Mouse (Mus musculus) cortical plate, adult 2 months (tissue): ENCODE data around the gene Rnf183.

Source experiments
- CTCF ChIP-seq: fragments of 200-500 bp; IDR thresholded peaks from 2 replicates; pipeline ENCODE4 v1.5.1; 2011; ENCODE audit warnings: mild to moderate bottlenecking, control low read depth, low read length; ENCODE audit not compliant: insufficient read depth; ENCODE audit errors: extremely low read depth
- POLR2A ChIP-seq: fragments of 200-500 bp; IDR thresholded peaks from 2 replicates; pipeline ENCODE4 v1.6.1; 2011; ENCODE audit warnings: mild to moderate bottlenecking, low read length, control low read depth; ENCODE audit not compliant: insufficient read depth; ENCODE audit errors: extremely low read depth

DNA sequence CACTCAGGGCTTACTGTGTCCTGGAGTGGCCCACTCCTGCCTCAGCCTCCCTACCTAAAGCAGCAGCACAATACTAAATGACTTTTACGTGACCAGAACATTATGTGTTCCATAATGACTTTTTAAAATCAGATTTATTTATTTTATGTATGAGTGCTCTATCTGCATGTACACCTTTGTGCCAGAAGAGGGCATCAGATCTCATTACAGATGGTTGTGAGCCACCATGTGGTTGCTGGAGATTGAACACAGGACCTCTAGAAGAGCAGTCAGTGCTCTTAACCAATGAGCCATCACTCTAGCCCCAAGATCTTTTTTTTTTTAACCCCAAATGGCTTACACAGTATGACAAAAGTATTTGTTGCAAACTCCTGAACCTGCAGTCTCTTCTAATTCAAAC lies 33.1 kb upstream of the Rnf183 start:
- TF ChIP-seq CTCF, result no peak
- no peak for TF ChIP-seq POLR2A
